Mouse (Mus musculus): ENCODE measurements around the gene Myh9.

Myh9 gene

DNA sequence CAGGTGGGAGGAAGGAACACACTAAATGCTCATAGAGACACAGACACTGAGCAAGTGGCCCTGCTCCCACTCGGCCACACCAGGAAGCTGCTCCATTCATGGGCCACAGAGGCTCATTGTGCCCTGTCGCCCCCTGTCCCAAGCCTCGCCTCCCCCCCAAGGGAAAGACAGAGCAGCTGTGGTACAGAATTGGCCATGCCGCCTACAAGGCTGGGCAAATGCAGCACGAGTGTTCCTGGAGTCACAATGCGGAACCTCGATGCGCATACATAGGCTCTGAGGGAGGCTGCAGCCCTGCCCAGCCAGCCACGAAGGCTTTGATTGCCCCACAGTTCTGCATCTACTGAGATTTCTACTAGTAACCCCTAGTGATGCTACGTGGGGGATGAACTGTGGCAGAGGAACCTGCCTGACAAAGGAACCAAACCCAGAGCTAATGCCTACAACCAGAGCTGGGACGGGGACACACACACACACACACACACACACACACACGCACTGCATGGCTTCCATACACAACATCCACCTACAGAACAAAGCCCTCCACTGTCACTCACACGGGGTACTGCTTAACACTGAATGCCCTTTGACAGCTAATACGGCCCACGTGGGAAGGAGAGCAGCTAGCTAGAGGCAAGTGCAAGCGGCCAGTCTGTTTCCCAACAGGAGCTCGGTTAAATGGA lies 31.4 kb downstream of the Myh9 start:
- in situ Hi-C loops (cut with MboI, MseI): no loop called here

DNA sequence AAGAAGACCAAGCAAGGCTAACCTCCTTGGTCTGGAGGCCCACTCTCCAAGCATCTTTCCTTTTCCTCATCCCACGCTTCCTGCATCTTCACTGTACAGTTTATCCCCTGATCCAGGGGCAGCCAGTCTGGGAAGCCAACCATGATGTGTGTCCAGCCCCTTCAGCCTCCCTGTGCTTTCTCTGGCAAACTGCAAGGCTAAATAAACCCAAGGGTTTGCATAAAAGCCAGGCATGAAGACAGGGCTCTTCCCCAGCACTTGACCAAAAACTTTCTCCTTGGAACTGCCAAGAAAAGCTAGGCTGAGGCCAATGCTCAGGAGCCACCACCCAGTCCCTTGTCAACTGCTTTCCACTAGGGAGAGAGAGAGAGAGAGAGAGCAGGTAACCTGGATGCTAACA lies 32.5 kb downstream of the Myh9 start:
- in situ Hi-C loops (cut with MboI, MseI): loop anchor here (5.0 kb wide), 1 partner anchor 1042 kb away; no protein-coding TSS in a partner anchor

DNA sequence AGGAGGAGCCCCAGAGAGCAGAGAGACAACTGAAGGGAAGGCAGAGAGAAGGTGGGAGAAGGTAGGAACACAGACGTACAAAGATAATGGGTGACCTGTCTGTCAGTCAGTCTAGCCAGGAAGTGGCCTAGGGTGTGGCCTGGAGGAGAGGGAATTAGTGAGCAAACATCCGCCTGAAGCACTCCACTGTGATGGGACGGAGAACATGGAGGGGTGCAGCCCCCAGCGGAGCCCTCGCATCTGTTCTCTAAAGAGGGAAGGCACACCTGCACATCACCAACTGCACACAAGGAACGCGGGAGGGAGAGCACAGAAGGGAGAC lies 34.8 kb downstream of the Myh9 start:
- in situ Hi-C loops (cut with MboI, MseI): loop anchor here (5.0 kb wide), 1 partner anchor 1040 kb away; no protein-coding TSS in a partner anchor

DNA sequence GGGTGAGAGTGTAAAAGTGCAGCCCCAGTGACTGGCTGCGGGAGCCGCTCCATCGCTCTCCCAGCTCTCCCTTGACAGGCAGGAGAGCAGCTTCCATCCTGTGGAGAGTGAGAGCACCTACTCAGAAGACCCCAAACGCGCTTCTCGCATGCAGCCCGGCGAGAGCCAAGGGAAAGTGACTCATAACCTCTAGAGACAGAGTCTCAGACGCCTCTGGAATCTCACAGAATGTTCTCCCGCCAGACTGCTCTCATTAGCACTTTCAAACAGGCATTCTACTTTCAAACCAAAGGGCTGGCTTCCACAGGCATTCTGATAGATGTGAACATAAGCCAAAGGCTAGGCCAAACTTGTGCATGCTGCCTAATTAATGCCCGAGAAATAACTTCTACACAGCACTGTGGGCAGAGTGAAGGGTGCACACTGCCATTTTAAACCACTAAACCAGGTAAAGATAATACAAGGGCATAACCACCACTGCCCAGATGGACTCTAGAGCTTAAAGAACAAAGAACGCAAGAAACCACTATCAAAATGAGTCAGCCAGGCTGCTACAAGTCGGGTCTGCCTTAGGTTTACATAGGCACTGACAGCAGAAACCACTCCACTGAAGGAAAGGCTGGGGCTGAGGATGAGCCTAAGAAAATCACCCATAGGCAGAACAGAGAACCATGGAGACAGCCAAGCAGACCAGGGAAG lies 35.3 kb downstream of the Myh9 start:
- in situ Hi-C loops (cut with MboI, MseI): loop anchor here (5.0 kb wide), 1 partner anchor 1039 kb away; no protein-coding TSS in a partner anchor

DNA sequence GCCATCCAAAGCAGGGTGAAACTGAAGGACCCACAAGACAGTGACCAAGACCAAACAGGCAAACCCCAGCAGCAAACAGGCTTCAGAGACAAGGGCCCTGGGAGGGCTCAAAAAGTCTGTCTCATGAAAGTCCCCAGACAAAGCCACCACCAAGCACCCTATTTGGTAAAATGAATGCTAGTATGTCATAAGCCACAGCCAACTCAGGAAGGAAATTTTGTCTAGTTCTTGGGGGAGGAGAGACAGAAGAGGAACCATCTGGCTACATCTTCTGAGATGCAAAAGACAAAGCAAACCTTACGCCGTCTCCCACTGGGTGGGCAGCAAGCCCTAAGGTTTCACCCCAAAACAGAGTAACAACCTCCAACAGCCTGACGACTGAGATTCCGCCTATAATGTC lies 36.3 kb downstream of the Myh9 start:
- in situ Hi-C loops (cut with MboI, MseI): loop anchor here (5.0 kb wide), 1 partner anchor 1038 kb away; no protein-coding TSS in a partner anchor

DNA sequence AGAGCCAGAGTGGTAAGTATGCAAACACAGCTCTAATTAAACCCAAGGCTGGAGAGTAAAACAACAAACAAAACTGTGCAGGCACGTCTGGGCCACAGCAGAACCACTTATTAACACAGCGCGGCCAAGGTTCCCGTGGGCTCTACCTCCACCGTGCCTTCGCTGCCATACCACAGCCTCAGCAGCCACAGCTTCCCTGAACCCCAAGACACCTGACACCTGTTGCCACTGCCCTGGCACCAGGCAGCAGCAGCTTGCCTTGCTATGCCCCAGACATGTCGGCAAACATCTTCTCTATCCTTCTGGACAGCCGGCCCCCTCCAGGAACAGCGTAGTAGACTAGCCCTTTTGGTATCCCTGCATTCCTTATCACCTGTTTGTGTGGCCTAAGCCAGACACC lies 37.0 kb downstream of the Myh9 start:
- in situ Hi-C loops (cut with MboI, MseI): loop anchor here (5.0 kb wide), 2 partner anchors 32 to 1038 kb away; no protein-coding TSS in a partner anchor

DNA sequence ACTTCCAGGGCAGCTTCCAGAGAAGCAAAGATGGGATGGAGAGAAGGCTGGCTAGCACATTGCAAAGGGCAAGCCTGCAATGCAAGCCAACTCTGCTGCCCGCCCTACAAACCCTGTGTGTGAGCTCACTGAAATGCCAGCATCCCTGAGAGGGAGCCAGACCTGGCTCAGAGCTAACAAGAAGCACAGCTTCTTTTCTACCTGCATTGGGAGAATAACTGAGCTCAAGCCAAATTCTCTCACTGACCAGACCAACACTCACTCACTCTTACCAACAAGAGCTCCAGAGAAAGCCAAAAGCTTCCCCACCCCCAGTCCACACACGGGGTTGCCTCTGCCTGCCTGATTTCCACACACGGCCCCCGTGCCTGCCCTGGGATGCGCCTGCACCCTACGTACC lies 37.5 kb downstream of the Myh9 start:
- in situ Hi-C loops (cut with MboI, MseI): loop anchor here (5.0 kb wide), 1 partner anchor 33 kb away; no protein-coding TSS in a partner anchor

DNA sequence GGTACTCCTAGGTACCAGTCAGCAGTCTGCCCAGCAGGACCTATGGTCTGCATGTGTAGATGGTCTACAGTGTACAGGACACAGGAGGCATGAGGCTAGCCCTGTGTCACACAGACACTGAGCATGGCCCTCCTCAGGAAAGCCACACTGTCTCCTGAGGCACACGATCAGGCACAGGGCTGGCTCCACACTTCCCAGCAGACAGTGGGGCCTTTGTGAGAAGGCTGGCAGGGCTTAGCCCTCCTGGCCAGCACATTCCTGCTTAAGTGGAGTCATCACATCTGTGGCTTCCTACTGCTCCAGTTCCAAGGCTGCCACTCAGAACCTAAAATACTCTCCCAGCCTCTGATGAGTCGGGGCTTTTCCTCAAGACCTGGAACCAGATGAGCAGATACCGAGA lies 38.2 kb downstream of the Myh9 start:
- in situ Hi-C loops (cut with MboI, MseI): loop anchor here (5.0 kb wide), 1 partner anchor 34 kb away; no protein-coding TSS in a partner anchor

DNA sequence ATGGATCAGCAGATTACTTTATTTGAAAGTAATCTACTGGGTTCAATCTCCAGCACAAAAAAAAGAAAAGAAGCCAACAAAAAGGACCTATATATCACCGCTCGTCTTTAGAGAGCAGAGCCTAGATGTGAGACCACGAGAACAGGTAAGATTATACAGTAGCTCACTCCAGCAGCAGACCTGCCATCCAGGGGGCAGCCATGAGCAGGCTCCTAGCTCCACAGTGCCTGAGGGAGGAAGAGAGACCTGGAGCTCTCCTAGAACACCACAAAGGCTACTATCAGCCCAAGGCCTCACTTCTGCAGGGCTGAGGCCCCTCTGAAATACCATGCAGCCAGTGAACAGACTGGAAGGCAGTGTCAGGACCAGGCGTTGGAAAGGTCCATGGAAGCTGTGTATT lies 39.0 kb downstream of the Myh9 start:
- in situ Hi-C loops (cut with MboI, MseI): loop anchor here (5.0 kb wide), 1 partner anchor 34 kb away; no protein-coding TSS in a partner anchor

DNA sequence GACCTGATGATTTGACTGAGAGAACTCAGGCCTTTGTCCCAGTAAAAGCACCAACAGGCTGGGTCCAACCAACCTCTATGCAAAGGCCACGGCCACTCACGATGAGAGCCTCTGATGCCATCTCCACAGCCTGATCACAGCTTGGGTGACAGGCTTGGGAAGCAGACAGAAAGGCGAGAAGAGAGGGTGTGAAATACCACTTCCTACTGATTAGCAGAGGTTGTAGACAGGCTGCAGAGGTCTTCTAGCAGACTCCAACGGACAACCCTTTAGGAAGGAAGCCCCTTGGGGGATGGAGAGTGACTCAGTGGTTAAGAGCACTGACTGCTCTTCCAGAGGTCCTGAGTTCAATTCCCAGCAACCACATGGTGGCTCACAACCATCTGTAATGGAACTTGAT lies 40.8 kb downstream of the Myh9 start:
- in situ Hi-C loops (cut with MboI, MseI): loop anchor here (5.0 kb wide), 1 partner anchor 36 kb away; no protein-coding TSS in a partner anchor

DNA sequence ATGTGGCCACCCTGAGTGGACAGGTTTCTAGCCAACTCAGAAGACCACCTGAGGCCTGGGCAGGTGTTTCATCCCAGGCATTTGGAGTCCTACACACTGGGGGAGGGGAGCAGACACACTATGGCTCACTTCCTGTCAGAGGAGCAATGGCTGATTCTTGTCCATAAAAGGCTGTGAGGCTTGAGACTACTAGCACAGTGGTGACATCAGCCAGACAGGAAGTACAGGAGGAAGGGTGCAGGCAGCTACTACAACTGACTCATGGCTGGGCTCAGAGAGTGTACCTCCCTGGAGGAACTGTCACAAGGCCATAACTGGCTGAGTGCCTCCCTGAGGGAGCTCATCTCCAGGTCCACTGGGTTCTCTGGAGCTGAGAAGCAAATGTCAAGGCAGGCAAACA lies 41.5 kb downstream of the Myh9 start:
- in situ Hi-C loops (cut with MboI, MseI): loop anchor here (5.0 kb wide), 1 partner anchor 37 kb away; no protein-coding TSS in a partner anchor

DNA sequence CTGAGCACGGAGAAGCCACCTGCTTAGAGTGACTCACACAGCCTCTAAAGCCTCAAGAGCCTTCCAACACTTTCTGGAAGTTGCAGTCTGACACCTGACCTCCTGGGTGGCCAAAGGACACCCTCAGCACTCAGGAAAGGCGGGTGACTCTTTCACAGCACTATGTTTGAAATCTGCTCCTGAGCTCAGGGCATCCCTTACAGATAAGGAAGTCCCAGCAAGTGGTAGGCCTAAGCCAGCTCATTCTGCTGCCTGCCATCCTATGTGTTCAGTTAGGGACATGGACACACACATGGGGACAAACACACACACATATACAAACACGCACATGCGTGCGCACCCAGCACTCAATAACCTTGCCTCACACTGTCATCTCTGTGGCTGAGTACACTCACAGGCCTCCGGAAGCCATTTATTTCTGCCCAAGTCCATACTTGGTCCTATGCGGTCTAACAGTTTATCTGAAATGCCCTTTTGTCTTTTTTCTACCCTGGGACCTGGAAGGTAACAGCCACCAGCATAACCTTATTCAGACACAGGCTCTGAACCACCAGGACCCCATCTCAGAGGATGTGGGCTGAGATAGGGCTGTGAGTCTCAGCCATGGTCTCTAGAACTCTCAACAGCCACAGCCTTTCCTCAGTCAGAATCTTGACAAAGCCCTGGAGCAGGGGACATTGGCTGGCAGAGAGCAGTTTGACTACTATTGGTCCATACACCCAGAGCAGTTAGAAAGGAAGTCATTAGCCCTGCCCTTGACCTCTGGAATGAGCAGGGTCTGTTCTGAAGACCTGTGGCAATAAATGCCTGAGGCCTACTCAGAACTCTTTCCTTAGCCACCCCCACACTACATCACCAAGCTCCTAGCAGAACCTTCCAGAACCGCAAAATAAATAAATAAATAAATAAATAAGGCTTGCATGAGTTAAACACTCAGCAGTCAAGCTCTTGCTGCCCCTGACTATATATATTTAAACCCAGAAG lies 42.2 kb downstream of the Myh9 start:
- in situ Hi-C loops (cut with MboI, MseI): loop anchor here (5.0 to 25.0 kb wide), 2 partner anchors 38 to 1088 kb away; partner anchors contain the start of genes Gga1, Gm49510 and Sh3bp1

DNA sequence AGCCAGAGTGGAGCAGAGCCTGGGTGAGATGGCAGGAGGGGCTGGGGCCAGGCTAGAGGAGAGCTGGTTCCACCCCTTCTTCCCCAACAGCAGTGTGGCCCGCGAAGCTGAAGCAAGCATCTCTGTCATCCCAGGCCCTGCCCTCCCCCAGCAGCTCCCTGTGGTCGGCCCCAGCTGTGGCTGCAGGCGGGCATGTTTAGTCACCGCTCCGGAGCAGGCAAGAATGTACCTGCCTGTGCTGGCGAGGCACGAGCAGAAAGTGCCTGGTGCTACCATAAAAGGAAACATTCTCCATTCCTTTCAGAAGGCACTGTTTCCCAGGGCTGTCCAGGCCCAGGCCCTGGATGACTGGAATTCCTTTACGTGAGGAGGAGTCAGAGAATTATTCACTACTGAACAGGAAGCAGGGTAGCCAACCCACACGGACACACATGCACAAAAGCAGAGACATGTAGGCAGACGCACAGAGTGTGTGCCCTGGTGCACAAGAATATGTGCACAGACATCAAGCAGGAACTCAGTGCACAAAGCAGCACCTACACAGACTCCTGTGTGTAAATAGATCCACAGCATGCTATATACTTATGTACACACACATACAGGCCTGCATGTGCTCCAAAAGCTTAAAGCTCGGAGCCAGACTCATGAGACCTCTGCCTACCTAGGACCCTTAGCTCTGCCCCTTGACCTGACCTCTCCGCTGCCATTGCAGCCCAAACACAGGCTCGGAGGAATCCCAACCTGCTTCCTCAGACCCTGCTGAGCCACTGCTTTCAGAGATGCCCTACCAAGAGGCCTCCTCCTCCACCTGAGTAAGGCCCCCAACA lies 43.1 kb downstream of the Myh9 start:
- in situ Hi-C loops (cut with MboI, MseI): loop anchor here (25.0 kb wide), 1 partner anchor 1088 kb away; the partner anchor contains the start of genes Gga1, Gm49510 and Sh3bp1

DNA sequence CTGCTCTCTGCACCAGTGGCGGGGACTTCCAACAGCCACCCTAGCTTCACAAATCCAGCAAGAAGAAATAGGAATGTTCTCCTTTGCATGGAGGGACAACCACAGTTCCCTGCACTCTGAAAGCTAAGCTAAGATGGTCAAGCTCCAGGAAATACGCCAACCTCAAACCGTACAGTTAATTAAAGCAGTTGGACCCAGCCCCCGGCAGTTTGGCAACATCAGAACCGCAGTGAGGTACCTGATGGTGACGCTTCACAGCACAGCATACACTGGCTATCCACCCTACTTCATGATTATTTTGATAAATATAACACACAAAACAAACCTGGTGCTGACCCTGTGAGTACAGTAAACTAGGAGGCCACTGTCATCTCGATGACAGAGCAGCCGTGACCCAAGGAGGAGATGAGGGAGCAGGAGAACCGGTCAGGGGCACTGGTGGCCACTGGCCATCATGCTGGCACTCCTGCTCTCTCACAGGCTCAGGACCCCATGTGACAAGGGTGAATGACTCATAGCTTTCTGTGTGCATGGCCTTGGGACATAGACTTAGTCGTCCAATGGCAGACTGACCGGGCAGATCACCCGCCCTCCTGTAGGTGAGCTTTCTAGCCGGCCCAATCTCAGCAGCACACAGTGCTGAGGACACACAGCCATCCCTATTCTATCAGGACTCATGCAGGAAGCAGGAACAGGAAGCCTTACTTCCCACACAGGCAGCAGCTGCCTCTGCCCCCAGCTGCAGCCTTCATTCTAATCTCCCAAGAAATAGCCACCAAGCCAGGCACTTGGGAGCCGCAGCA lies 44.2 kb downstream of the Myh9 start:
- in situ Hi-C loops (cut with MboI, MseI): loop anchor here (25.0 kb wide), 1 partner anchor 1089 kb away; the partner anchor contains the start of genes Gga1, Gm49510 and Sh3bp1

DNA sequence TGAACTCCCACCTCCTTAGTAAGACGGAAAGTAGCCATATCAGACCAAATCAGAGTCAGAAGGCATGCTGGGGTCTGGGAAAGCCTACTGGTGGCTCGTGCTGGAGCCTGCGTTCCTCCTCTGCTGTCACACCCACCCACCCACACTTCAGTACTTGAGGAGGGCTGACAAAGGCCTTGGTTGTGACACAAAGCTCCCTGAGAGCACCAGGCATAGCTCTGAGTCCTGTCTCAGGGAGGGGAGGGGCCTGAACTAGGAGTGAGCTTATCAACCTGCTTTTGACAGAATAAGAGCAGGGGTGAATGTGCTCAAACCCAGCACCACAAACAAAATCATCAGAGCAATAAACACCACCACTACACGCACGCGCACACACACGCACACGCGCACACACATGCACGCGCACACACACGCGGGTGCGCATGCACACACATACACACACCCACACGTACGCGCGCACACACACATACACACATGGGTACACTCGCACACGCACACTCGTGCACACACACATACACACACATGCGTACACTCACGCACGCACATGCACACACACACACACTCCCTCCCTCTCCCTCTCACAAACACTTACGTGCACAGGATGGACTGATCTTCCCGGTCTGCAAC lies 45.5 kb downstream of the Myh9 start:
- in situ Hi-C loops (cut with MboI, MseI): loop anchor here (25.0 kb wide), 1 partner anchor 1091 kb away; the partner anchor contains the start of genes Gga1, Gm49510 and Sh3bp1

DNA sequence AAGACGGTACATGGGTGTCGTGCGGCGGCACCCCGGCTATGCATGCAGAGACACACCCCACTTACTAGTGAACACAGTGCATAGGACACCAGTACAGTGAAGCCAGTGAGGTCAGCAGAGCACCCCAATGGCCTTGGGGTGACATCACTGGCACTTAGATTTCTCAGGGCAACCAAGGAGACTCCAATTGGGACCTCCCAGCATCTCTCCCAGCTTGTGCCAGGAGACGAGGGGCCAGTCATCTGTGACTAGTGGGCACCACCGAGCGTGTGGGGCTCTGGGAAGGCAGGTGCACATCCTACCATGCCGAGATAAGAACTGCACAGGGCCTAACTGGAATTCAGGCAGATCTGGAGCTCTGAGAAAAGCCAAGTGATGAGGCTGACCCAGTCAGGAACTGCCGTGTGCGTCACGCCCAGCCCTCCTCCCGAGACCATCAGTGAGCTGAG lies 47.0 kb downstream of the Myh9 start:
- in situ Hi-C loops (cut with MboI, MseI): loop anchor here (25.0 kb wide), 1 partner anchor 1092 kb away; the partner anchor contains the start of genes Gga1, Gm49510 and Sh3bp1

DNA sequence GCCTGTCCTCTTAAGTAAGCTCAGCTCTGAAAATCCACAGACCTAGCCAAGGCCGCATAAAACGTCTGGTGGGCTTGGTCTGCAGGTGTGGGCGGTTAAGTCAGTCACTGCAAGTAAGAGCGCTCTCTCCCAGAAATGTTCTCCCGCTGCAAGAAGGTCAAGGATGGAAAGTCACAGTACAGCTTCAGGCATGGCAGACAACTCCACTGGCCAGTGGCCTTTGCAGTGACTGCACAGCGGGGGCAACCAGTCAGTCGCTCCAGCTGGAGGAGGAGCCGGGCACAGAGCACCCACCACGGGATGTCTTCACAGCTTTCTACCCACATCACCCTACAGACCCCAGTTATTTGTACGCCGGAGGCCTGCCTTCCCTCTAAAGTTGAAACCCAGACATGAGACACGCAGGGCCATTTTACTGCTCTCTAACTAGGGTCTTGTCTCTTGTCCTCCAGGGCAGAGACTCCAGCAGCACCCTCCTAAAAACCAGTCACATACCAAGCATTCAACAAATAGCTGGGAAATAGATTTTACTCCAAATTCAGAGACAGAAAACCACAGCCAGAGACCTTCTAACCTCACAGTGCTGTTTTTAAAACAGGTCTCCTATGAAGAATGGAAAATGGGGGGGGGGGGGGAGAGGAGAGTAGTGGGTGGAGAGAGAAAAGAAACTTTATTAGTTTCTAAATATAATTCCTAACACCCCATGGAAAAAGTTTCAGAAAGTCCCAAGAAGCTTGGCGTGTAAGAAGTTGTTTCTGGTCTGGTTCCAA lies 47.7 kb downstream of the Myh9 start:
- in situ Hi-C loops (cut with MboI, MseI): loop anchor here (25.0 kb wide), 1 partner anchor 1093 kb away; the partner anchor contains the start of genes Gga1, Gm49510 and Sh3bp1

DNA sequence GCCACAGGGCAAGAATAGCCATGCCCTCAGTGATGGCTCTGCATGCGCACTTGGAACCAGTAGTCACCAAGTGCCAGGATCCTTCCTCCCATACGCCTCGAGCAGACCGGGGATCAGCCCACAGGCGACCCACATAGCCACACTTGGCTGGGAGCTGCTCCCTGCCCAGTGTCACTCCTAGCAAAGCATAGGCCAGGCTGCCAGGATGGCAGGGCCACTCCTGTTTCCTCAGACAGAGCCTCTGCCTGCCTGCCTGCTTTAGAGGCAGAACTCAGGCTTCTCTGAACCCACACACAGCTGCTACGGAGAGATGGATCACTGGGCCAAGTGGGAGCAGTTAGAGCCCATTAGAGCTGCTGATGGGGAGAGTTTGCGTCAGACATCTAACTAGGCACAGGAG lies 48.4 kb downstream of the Myh9 start:
- in situ Hi-C loops (cut with MboI, MseI): loop anchor here (25.0 kb wide), 1 partner anchor 1094 kb away; the partner anchor contains the start of genes Gga1, Gm49510 and Sh3bp1

Data from regulatory T cell (primary cell).